Mouse (Mus musculus) heart, postnatal 0 days (tissue): ENCODE results near the gene Casp9. TPM values are rescaled to one million over a fixed set of nuclear protein-coding genes. Genes with fewer than 3 reads are reported as not detected.

Experiments used
- ATAC-seq: fragments of 200-750 bp; cut with Nextera tagmentation; 2 replicates; pipeline ENCODE4 v1.8.0; 2017; ENCODE audit warnings: low read depth, moderate number of reproducible peaks, moderate library complexity; ENCODE audit not compliant: insufficient read depth
- DNase-seq: peaks from one replicate; pipeline ENCODE4 v3.0.0-alpha.2; 2016; ENCODE audit warnings: low spot score
- H3K27ac ChIP-seq: fragments of 300-500 bp; sonication (generic); 2 replicates; pipeline ENCODE4 v1.5.1; 2014; ENCODE audit warnings: low read depth, mild to moderate bottlenecking
- H3K27me3 ChIP-seq: fragments of 300-500 bp; sonication (generic); 2 replicates; pipeline ENCODE4 v1.6.1; 2014; ENCODE audit warnings: low read length, mixed read lengths; ENCODE audit not compliant: control insufficient read depth, insufficient read depth
- H3K36me3 ChIP-seq: fragments of 300-500 bp; sonication (generic); replicated peaks from 2 replicates; pipeline ENCODE4 v1.6.1; 2014; ENCODE audit warnings: low read length, mixed read lengths; ENCODE audit not compliant: control insufficient read depth, insufficient read depth
- H3K4me1 ChIP-seq: fragments of 300-500 bp; sonication (generic); 2 replicates; pipeline ENCODE4 v1.6.1; 2014; ENCODE audit warnings: antibody characterized with exemption; ENCODE audit not compliant: control insufficient read depth, insufficient read depth
- H3K4me2 ChIP-seq: fragments of 300-500 bp; sonication (generic); 2 replicates; pipeline ENCODE4 v1.6.1; 2014; ENCODE audit warnings: low read depth, mild to moderate bottlenecking, low read length, moderate library complexity
- H3K4me3 ChIP-seq: fragments of 300-500 bp; sonication (generic); 2 replicates; pipeline ENCODE4 v1.5.1; 2014; ENCODE audit warnings: low read depth, low read length
- H3K9ac ChIP-seq: fragments of 300-500 bp; sonication (generic); replicated peaks from 2 replicates; pipeline ENCODE4 v1.6.1; 2014; ENCODE audit warnings: low read depth, low read length, mixed read lengths
- H3K9me3 ChIP-seq: fragments of 300-500 bp; sonication (generic); replicated peaks from 2 replicates; pipeline ENCODE4 v1.6.1; 2016; ENCODE audit warnings: low read length; ENCODE audit not compliant: control insufficient read depth
- CTCF ChIP-seq: IDR thresholded peaks from 2 replicates; pipeline ENCODE4 v1.5.1; 2016; ENCODE audit warnings: antibody characterized with exemption, control low read depth, low read depth
- EP300 ChIP-seq: IDR thresholded peaks from 2 replicates; pipeline ENCODE4 v1.6.1; 2016; ENCODE audit warnings: antibody characterized with exemption, low read depth
- WGBS: fragments of 180-500 bp; shearing (Covaris S2); extraction: QIAGEN DNeasy Blood & Tissue Kit; methylation state at CpG from one replicate; pipeline ENCODE4 v1.1.7; 2014; 5-methylcytosine and 5-hydroxymethylcytosine counted together
- polyA plus RNA-seq: library from polyadenylated mRNA; unstranded; fragments of >200 nt; fragmentation: Nextera tagmentation; extraction: Ambion mirVana; gene quantifications from 2 replicates; pipeline ENCODE4 v1.2.1, GENCODE M21; 2015
- total RNA-seq: library from RNA; depleted of rRNA; stranded (reverse); fragments of >200 nt; gene quantifications from 2 replicates; pipeline ENCODE4 v1.2.3, GENCODE M21; 2014; ENCODE audit warnings: low replicate concordance; rRNA removed

Gene Casp9
- total RNA-seq (26.0 and 26.2 TPM in 2 replicates), polyA plus RNA-seq (11.9 and 12.8 TPM in 2 replicates)

GRCm38 (mm10) chr4:141793282-141794151 lies at the start of gene Casp9:
Gene Casp9, plus strand, starts transcription at chr4:141793612.
- TF ChIP-seq EP300 (no peak), CTCF (no peak)
- DNase-seq (peak; percentile 97), ATAC-seq (peak; percentile 76)
- H3K4me1 ChIP-seq, result peaks cover 7% of the 10 kb centered on the region
- H3K9me3 ChIP-seq, result no peaks in the 10 kb centered on the region
- peak within 1 kb of the TSS; percentile 65 for H3K4me3 ChIP-seq
- H3K27ac ChIP-seq, result peak within 1 kb of the TSS; percentile 88
- peaks cover 18% of the 10 kb centered on the region for H3K36me3 ChIP-seq
- peak within 1 kb of the TSS; percentile 67 for H3K4me2 ChIP-seq
- WGBS, result 1% methylated on average over 70 of the region's 80 CpGs
- peak within 1 kb of the TSS; percentile 57 for H3K9ac ChIP-seq
- no peaks in the 10 kb centered on the region for H3K27me3 ChIP-seq

GRCm38 (mm10) chr4:141746578-141747346 lies 46.6 kb upstream of the Casp9 start, which contains the start of gene Agmat:
Gene Agmat, plus strand, starts transcription at chr4:141746672.
- Histone ChIP-seq H3K9ac (no peak within 1 kb of the TSS), H3K4me1 (peaks cover 5% of the 10 kb centered on the region; the same call in 1 of the 2 replicates), H3K9me3 (no peaks in the 10 kb centered on the region), H3K4me2 (no peak within 1 kb of the TSS), H3K4me3 (no peak within 1 kb of the TSS), H3K27ac (no peak within 1 kb of the TSS), H3K27me3 (no peaks in the 10 kb centered on the region), H3K36me3 (no peaks in the 10 kb centered on the region)
- DNase-seq (no peak), ATAC-seq (no peak)
- TF ChIP-seq EP300 (no peak), CTCF (no peak)
- 30% methylated on average over 25 of the region's 25 CpGs for WGBS

- Histone ChIP-seq H3K9ac (no peak overlapping the region), H3K36me3 (no peaks in the 10 kb centered on the region), H3K27ac (peak overlapping the region; percentile 57), H3K27me3 (no peaks in the 10 kb centered on the region), H3K4me2 (no peak overlapping the region), H3K4me1 (peaks cover 9% of the 10 kb centered on the region; the same call in 1 of the 2 replicates), H3K4me3 (no peak overlapping the region), H3K9me3 (no peaks in the 10 kb centered on the region)
- TF ChIP-seq CTCF, result no peak
- TF ChIP-seq EP300, result no peak
- peak; percentile 55 for DNase-seq
- ATAC-seq, result peak; percentile 85
- 20% methylated on average over 11 of the region's 11 CpGs for WGBS
Observed at GRCm38 (mm10) chr4:141749557-141749956, 43.9 kb upstream of the Casp9 start.

- DNase-seq (no peak), ATAC-seq (no peak)
- Histone ChIP-seq H3K9ac (no peak overlapping the region), H3K27me3 (no peaks in the 10 kb centered on the region), H3K4me1 (peaks cover 9% of the 10 kb centered on the region; the same call in 1 of the 2 replicates), H3K36me3 (no peaks in the 10 kb centered on the region), H3K4me3 (no peak overlapping the region), H3K27ac (no peak overlapping the region), H3K4me2 (no peak overlapping the region), H3K9me3 (no peaks in the 10 kb centered on the region)
- WGBS, result 64% methylated on average over 3 of the region's 3 CpGs
- TF ChIP-seq EP300 (no peak), CTCF (no peak)
Observed at GRCm38 (mm10) chr4:141750826-141751225, 42.6 kb upstream of the Casp9 start.

GRCm38 (mm10) chr4:141751419-141752075 lies 41.9 kb upstream of the Casp9 start:
- no peak overlapping the region for H3K9ac ChIP-seq
- H3K4me2 ChIP-seq, result no peak overlapping the region
- H3K4me3 ChIP-seq, result no peak overlapping the region
- no peaks in the 10 kb centered on the region for H3K36me3 ChIP-seq
- DNase-seq (peak; percentile 17), ATAC-seq (no peak)
- WGBS, result 36% methylated on average over 4 of the region's 4 CpGs
- peaks cover 9% of the 10 kb centered on the region; the same call in 1 of the 2 replicates for H3K4me1 ChIP-seq
- no peaks in the 10 kb centered on the region for H3K9me3 ChIP-seq
- no peak for TF ChIP-seq CTCF
- TF ChIP-seq EP300, result no peak
- H3K27ac ChIP-seq, result no peak overlapping the region
- no peaks in the 10 kb centered on the region for H3K27me3 ChIP-seq
